Mouse (Mus musculus): Measurements from ENCODE around the gene Gm29110.
"Not testable (repeated sequence)": the region's sequence is repeated elsewhere in the genome, so short reads cannot be mapped to it uniquely, and the experiment has no call there.

Gene Gm29110

GRCm38 (mm10) chrY:74470231-74470630 is at the start of gene Gm29110:
TSS of gene Gm29110 (plus strand) at chrY:74470531.
- DNase-seq (ENCODE audit: low spot score), result not testable (repeated sequence)

Data from adipocyte (in vitro differentiated cells).